Mouse (Mus musculus): ENCODE measurements around the gene Sucnr1.

GRCm38 (mm10) chr3:60053931-60054330 lies 27.7 kb upstream of the Sucnr1 start:
- no peak for TF ChIP-seq REST (IDR thresholded peaks at IDR 0.05; ENCODE audit: insufficient read depth, insufficient read length)
- TF ChIP-seq POLR2AphosphoS2 (IDR thresholded peaks at IDR 0.05; ENCODE audit: insufficient read length, low read depth) = no peak
- no peak for TF ChIP-seq SRF (IDR thresholded peaks at IDR 0.05; ENCODE audit: control insufficient read depth, insufficient read length, low read depth)
- no peak for TF ChIP-seq E2F4 (IDR thresholded peaks at IDR 0.05; ENCODE audit: insufficient read depth)
- TF ChIP-seq POLR2A (IDR thresholded peaks at IDR 0.05; ENCODE audit: insufficient read length, low read depth) = no peak
- TF ChIP-seq TCF3 (IDR thresholded peaks at IDR 0.05; ENCODE audit: insufficient read length, low read depth) = no peak
- no peak for TF ChIP-seq USF1 (IDR thresholded peaks at IDR 0.05; ENCODE audit: low read depth)
- no peak for TF ChIP-seq CEBPB (IDR thresholded peaks at IDR 0.05; ENCODE audit: insufficient read depth, poor library complexity, severe bottlenecking)
- TF ChIP-seq TCF12 (IDR thresholded peaks at IDR 0.05; ENCODE audit: insufficient read depth, poor library complexity, severe bottlenecking) = no peak
- TF ChIP-seq MYOG (IDR thresholded peaks at IDR 0.05; ENCODE audit: control insufficient read depth in 1 of 3, insufficient read depth in 1 of 3, insufficient read length in 2 of 3, low read depth in 2 of 3) = no peak

All from myocyte (in vitro differentiated cells).